In the genomic region with DNA sequence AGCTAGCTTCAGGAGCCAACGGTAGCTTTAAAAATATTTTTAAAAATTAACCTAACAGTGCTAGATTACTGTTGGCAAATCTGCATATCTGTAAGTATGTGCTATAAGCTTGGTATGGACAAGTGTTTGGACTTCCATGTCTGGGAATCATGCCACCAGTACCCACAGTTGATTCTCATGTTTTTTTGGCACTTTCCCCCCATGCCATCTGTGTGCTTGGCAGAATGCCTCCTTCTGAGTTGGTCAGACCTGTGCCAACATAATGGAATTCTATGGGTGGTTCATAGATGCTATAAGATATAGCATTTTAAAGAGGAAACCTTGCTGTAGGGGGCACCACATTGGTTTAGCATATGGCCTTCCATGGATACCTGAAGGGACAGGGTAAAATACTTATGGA, we compare ENCODE assay signal across 10 mouse cellular contexts.
DNase-seq lines count a peak whose midpoint lies in the region; ATAC-seq lines count a peak whose summit lies in the region.
"Had no signal": no experiment of that assay in that cellular context is flagged by ENCODE, and none has a peak within 500 bp of the region (broad histone marks: within the 10 kb centered on the region; RNA-seq: fewer than 3 reads in every experiment).

No protein-coding gene starts in this region.

- 80% methylated on average over 1 of the region's 1 CpGs for WGBS in embryonic facial prominence, embryonic 14.5 days
- WGBS in embryonic facial prominence, embryonic 10.5 days: 95% methylated on average over 1 of the region's 1 CpGs

- H3K9ac ChIP-seq in embryonic facial prominence, embryonic 14.5 days (ENCODE audit: low read depth, low read length): no peak overlapping the region
- H3K9ac ChIP-seq: embryonic facial prominence, embryonic 13.5 days; midbrain, embryonic 13.5 days had no signal

- no peaks in the 10 kb centered on the region for H3K36me3 ChIP-seq in embryonic facial prominence, embryonic 14.5 days (ENCODE audit: control insufficient read depth, insufficient read depth, low read length)
- H3K36me3 ChIP-seq in embryonic facial prominence, embryonic 10.5 days (replicated peaks): no peaks in the 10 kb centered on the region
- H3K36me3 ChIP-seq: embryonic facial prominence, embryonic 13.5 days; midbrain, embryonic 13.5 days had no signal

- H3K9me3 ChIP-seq in embryonic facial prominence, embryonic 14.5 days (ENCODE audit: control insufficient read depth, low read length): no peaks in the 10 kb centered on the region
- H3K9me3 ChIP-seq in embryonic facial prominence, embryonic 10.5 days: no peaks in the 10 kb centered on the region
- H3K9me3 ChIP-seq: embryonic facial prominence, embryonic 13.5 days; midbrain, embryonic 13.5 days had no signal

- no peak overlapping the region for H3K4me2 ChIP-seq in embryonic facial prominence, embryonic 14.5 days (ENCODE audit: low read depth, low read length)
- H3K4me2 ChIP-seq: embryonic facial prominence, embryonic 13.5 days; midbrain, embryonic 13.5 days had no signal

- ATAC-seq in embryonic facial prominence, embryonic 14.5 days (ENCODE audit: low read depth): no peak
- no peak for ATAC-seq in megakaryocyte-erythroid progenitor cell, adult 5-6 weeks (replicated peaks; ENCODE audit: low FRiP score, low TSS enrichment, poor library complexity, severe bottlenecking)
- ATAC-seq: midbrain, embryonic 13.5 days had no signal

- intact Hi-C loops in left cerebral cortex, postnatal 10 days (cut with DNase I): no loop called here

- H3K27me3 ChIP-seq in embryonic facial prominence, embryonic 14.5 days (replicated peaks; ENCODE audit: control insufficient read depth, insufficient read depth, low read length): no peaks in the 10 kb centered on the region
- no peaks in the 10 kb centered on the region for H3K27me3 ChIP-seq in embryonic facial prominence, embryonic 10.5 days (replicated peaks; ENCODE audit: low read depth, poor library complexity, severe bottlenecking)
- H3K27me3 ChIP-seq: embryonic facial prominence, embryonic 13.5 days; midbrain, embryonic 13.5 days had no signal

- H3K4me1 ChIP-seq in embryonic facial prominence, embryonic 14.5 days (ENCODE audit: control insufficient read depth, insufficient read depth, low read length): no peaks in the 10 kb centered on the region
- H3K4me1 ChIP-seq in embryonic facial prominence, embryonic 10.5 days: no peaks in the 10 kb centered on the region
- H3K4me1 ChIP-seq: embryonic facial prominence, embryonic 13.5 days had no signal

- H3K4me3 ChIP-seq in embryonic facial prominence, embryonic 14.5 days (ENCODE audit: low read depth, low read length): no peak overlapping the region
- H3K4me3 ChIP-seq in embryonic facial prominence, embryonic 10.5 days: no peak overlapping the region
- H3K4me3 ChIP-seq: embryonic facial prominence, embryonic 13.5 days; midbrain, embryonic 13.5 days had no signal

- DNase-seq in embryonic facial prominence, embryonic 14.5 days (ENCODE audit: low spot score): peak; percentile 17
- DNase-seq in embryonic facial prominence, embryonic 10.5 days (ENCODE audit: low spot score): no peak
- peak; percentile 61 for DNase-seq in brain, embryonic 18.5 days (ENCODE audit: low read depth, low spot score)
- DNase-seq in frontal cortex, postnatal 10 days (ENCODE audit: low spot score in 2 of 2): peak; percentile 16 to 33
- DNase-seq in left cerebral cortex, postnatal 10 days (ENCODE audit: extremely low spot score in 1 of 2, low spot score in 2 of 2): peak; percentile 25 to 61
- DNase-seq in MN1 (ENCODE audit: low spot score): no peak
- DNase-seq in lung, adult 18-20 months: no peak

- no peak overlapping the region for H3K27ac ChIP-seq in embryonic facial prominence, embryonic 14.5 days (replicated peaks; ENCODE audit: low read depth, low read length)
- H3K27ac ChIP-seq in embryonic facial prominence, embryonic 10.5 days (replicated peaks): no peak overlapping the region
- H3K27ac ChIP-seq: embryonic facial prominence, embryonic 13.5 days; midbrain, embryonic 13.5 days had no signal

Comparison
In these comparisons a context has a peak if more than half of its experiments do, and no peak if none do; other contexts are left out.
1. DNase-seq: peak in embryonic facial prominence, embryonic 14.5 days (single experiment), brain, embryonic 18.5 days (single experiment), frontal cortex, postnatal 10 days (2 of 2) and left cerebral cortex, postnatal 10 days (2 of 2); none in embryonic facial prominence, embryonic 10.5 days (single experiment), MN1 (single experiment) and lung, adult 18-20 months (0 of 2).